Mouse (Mus musculus) limb, embryonic 13.5 days (tissue): Measurements from ENCODE around the gene Mecom. TPM values are rescaled to one million over a fixed set of nuclear protein-coding genes. Genes with fewer than 3 reads are reported as not detected.
"Not testable (repeated sequence)": the region's sequence is repeated elsewhere in the genome, so short reads cannot be mapped to it uniquely, and the experiment has no call there.

Source experiments
- ATAC-seq: fragments of 200-750 bp; cut with Nextera tagmentation; 2 replicates; pipeline ENCODE4 v1.8.0; 2017; ENCODE audit warnings: low read depth, moderate number of reproducible peaks, moderate TSS enrichment; ENCODE audit not compliant: low FRiP score
- H3K27ac ChIP-seq: fragments of 300-500 bp; sonication (generic); 2 replicates; pipeline ENCODE4 v1.5.1; 2015; ENCODE audit warnings: inconsistent platforms, mild to moderate bottlenecking, moderate library complexity
- H3K27me3 ChIP-seq: fragments of 300-500 bp; sonication (generic); 2 replicates; pipeline ENCODE4 v1.6.1; 2015; ENCODE audit warnings: mild to moderate bottlenecking, inconsistent platforms
- H3K36me3 ChIP-seq: fragments of 300-500 bp; sonication (generic); 2 replicates; pipeline ENCODE4 v1.6.1; 2015; ENCODE audit warnings: inconsistent platforms, mild to moderate bottlenecking, moderate library complexity
- H3K4me1 ChIP-seq: fragments of 300-500 bp; sonication (generic); 2 replicates; pipeline ENCODE4 v1.6.1; 2015; ENCODE audit warnings: inconsistent platforms
- H3K4me2 ChIP-seq: fragments of 300-500 bp; sonication (generic); replicated peaks from 2 replicates; pipeline ENCODE4 v1.6.1; 2015; ENCODE audit warnings: inconsistent platforms, mild to moderate bottlenecking, moderate library complexity
- H3K4me3 ChIP-seq: fragments of 300-500 bp; sonication (generic); 2 replicates; pipeline ENCODE4 v1.5.1; 2015; ENCODE audit warnings: moderate library complexity, mild to moderate bottlenecking, inconsistent platforms
- H3K9ac ChIP-seq: fragments of 300-500 bp; sonication (generic); 2 replicates; pipeline ENCODE4 v1.6.1; 2015; ENCODE audit warnings: mild to moderate bottlenecking, inconsistent platforms
- H3K9me3 ChIP-seq: fragments of 300-500 bp; sonication (generic); 2 replicates; pipeline ENCODE4 v1.6.1; 2016; ENCODE audit warnings: inconsistent platforms
- WGBS: fragments of 180-500 bp; shearing (Covaris S2); methylation state at CpG from one replicate; pipeline ENCODE4 v1.1.7; 2015; 5-methylcytosine and 5-hydroxymethylcytosine counted together
- polyA plus RNA-seq: library from polyadenylated mRNA; unstranded; fragments of >200 nt; fragmentation: Nextera tagmentation; extraction: Ambion mirVana; gene quantifications from 2 replicates; pipeline ENCODE4 v1.2.1, GENCODE M21; 2015

The Mecom gene
- 87.4 and 90.7 TPM in 2 replicates for polyA plus RNA-seq

DNA sequence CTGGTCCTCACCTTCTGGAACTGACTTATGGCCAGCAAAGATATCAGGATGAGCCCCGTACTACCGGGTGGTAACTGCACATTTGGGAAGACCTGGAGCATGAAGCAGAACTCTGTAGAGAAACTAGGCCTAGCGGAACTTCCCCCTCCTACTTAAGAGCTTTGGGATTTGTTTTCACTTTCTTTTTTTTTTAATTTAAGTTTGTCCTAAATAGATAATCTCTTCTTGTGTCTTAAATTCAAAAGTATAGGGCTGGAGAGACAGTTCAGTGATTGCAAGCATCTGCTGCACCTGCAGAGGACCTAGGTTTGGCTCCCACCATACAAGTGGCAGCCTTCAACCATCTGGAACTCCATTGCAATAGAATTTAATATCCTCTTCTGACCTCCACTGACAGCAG lies at the start of gene Mecom:
Gene Mecom, minus strand, starts transcription at position 101 of the 400 bp plus-strand sequence.
- H3K4me2 ChIP-seq, result peak within 1 kb of the TSS; percentile 43
- peaks cover 31% of the 10 kb centered on the region for H3K4me1 ChIP-seq
- H3K27ac ChIP-seq, result no peak within 1 kb of the TSS
- no peak for ATAC-seq
- no peaks in the 10 kb centered on the region for H3K27me3 ChIP-seq
- no peaks in the 10 kb centered on the region for H3K36me3 ChIP-seq
- H3K9ac ChIP-seq, result no peak within 1 kb of the TSS
- H3K4me3 ChIP-seq, result no peak within 1 kb of the TSS
- WGBS, result 80% methylated on average over 3 of the region's 3 CpGs
- H3K9me3 ChIP-seq, result no peaks in the 10 kb centered on the region

DNA sequence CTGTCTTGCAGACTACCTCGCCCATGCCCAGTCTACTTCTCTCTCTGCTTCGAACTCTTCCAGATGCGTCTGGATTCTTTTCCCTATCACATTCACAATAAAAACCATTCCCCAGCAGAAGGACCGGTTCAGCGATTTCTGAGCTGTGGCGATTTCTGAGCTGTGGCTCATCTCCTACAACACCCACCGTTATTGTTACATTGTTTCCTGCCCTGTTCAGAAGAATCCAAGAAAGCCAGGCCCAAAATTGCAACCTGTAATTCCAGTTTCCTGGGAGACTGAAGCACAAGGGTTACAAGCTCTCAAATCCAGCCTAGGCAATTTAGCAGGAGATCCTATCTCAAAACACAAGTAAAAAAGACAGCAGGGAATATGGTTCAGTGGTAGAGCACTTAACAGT lies 49.5 kb upstream of the Mecom start:
- Histone ChIP-seq H3K27ac (no peak overlapping the region), H3K9ac (no peak overlapping the region), H3K36me3 (no peaks in the 10 kb centered on the region), H3K9me3 (no peaks in the 10 kb centered on the region), H3K4me3 (no peak overlapping the region), H3K4me2 (no peak overlapping the region), H3K4me1 (peaks cover 21% of the 10 kb centered on the region), H3K27me3 (peaks cover 14% of the 10 kb centered on the region)
- ATAC-seq, result no peak
- WGBS, result 85% methylated on average over 7 of the region's 7 CpGs

DNA sequence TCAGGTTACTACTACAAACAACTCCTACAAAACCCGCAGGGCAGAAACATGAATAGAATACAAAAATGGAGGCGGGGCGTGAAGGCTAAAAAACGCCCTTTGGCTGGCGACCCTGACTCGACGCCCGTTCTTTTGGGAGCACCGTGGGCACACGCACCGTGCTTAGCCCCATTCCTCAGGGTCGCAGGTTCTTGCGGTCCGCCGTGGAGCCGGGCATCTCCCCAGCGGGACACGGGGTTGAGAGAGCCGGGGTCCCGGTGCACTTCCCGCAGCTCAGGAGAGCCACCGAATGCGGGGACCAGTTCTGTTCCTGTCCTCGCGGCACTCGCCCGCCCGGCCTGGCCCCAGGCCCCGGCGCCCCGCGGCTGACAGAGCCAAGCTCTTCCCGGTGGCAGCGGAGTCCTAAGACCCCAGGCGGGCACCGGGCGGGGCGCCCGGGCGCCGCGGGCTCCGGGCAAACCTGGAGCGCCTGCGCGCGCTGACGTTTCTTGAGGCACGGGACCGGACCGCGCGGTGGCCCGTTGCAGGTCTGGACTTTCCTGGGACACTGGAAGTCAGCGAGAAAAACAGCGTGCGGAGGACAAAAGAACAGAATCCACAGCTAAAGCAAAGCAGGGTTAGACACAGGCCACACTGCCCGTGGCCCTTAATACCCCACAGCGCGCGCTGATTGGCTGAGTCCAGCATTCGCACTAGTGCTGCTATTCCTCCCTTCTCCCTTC lies 47.5 kb upstream of the Mecom start:
- ATAC-seq, result peak; percentile 51; the same call in 1 of the 2 replicates
- H3K27ac ChIP-seq, result peak overlapping the region; percentile 65

DNA sequence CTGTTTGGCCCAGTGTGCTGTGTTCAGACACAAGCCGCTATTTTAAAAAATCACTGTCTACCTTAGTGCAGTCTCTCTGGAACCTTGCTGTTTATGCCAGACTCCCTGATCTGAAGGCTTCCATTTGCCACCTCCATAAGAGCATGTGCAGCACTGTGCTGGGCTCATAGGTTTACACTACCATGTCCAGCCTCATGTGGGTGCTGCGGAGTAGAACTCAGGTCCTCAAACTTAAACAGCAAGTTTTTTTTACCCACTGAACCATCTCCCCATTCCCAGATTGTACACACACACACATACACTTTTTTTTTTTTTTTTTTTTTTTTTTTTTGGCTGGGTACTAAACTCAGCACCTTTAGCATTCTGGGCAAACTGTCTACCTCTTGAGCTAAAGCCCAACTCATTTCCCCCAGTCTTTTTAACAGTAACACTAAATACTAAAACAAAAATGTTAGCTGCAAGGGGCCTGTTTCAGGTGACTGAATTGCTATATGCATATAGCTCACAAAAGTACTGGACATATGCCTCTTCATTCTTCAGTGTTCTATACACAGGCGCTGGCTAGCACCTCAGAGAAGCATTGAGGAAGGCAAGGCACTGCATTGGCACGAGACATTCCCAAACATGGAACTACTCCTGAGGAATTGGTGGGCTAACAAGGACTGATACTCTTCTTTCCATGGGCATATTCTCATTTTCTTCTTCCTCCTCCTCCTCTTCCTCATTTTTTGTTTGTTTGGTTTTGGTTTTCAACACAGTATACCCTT lies 46.1 kb upstream of the Mecom start:
- 69% methylated on average over 4 of the region's 4 CpGs for WGBS
- Histone ChIP-seq H3K9ac (no peak overlapping the region), H3K27me3 (peaks cover 14% of the 10 kb centered on the region), H3K36me3 (no peaks in the 10 kb centered on the region), H3K4me3 (no peak overlapping the region), H3K4me2 (no peak overlapping the region), H3K4me1 (peaks cover 10% of the 10 kb centered on the region), H3K27ac (no peak overlapping the region), H3K9me3 (no peaks in the 10 kb centered on the region)
- no peak; the same call in 1 of the 2 replicates for ATAC-seq

More for the DNA sequence above, 47.5 kb upstream of the Mecom start:
- H3K9ac ChIP-seq, result peak overlapping the region; percentile 91
- H3K4me1 ChIP-seq, result peaks cover 21% of the 10 kb centered on the region
- no peaks in the 10 kb centered on the region for H3K9me3 ChIP-seq
- peaks cover 14% of the 10 kb centered on the region for H3K27me3 ChIP-seq
- H3K4me3 ChIP-seq, result peak overlapping the region; percentile 81
- WGBS, result under 1% methylated on average over 62 of the region's 62 CpGs
- peak overlapping the region; percentile 76 for H3K4me2 ChIP-seq
- no peaks in the 10 kb centered on the region for H3K36me3 ChIP-seq

DNA sequence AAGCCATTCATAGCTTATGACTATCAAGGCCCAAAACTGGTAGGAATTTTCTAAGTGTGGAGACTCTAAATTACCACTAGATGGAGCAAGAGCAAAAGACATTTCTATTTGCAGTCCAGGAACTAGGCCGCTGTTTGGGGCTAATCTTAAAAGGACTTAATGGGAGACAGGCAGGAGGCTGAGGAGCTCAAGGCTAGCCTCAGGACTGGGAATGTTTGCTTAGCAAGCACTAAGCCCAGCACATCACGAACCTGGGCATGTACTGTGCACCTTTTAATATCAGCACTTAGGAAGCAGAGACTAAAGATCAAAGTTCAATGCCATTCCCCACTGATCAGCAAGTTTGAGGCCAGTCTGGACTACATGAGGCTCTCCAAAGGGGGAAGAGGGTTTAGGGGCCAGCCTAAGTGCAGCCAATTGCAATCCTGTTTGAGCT lies 44.6 kb upstream of the Mecom start:
- no peaks in the 10 kb centered on the region for H3K9me3 ChIP-seq
- no peak overlapping the region for H3K4me3 ChIP-seq
- WGBS, result 1% methylated on average over 2 of the region's 2 CpGs
- no peak overlapping the region for H3K4me2 ChIP-seq
- H3K9ac ChIP-seq, result no peak overlapping the region
- 0 out of 2 replicates have a peak, but pooled peaks cover 2% of the 10 kb centered on the region for H3K27me3 ChIP-seq
- H3K4me1 ChIP-seq, result peaks cover 10% of the 10 kb centered on the region
- H3K36me3 ChIP-seq, result no peaks in the 10 kb centered on the region
- H3K27ac ChIP-seq, result no peak overlapping the region
- peak; percentile 64 for ATAC-seq

DNA sequence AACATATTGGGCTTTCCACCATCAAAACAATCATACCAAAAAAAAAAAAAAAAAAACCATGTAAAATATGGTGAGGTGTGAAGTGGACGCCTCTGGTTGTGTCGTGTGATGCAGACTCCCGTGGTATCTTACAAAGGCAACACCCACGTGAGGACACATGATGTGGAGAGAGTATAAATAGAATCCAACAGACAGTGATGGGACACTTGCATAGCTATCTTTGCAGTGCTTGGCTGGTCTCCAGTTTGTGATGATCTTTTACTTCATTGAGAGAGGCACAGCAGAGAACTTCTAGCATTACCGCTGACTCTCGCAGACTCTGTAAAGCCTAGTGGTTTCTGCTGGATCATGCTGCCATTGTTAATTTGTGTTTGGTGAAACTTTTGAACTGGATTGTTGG lies 41.1 kb upstream of the Mecom start:
- Histone ChIP-seq H3K4me3 (no peak overlapping the region), H3K27me3 (no peaks in the 10 kb centered on the region), H3K36me3 (no peaks in the 10 kb centered on the region), H3K9me3 (no peaks in the 10 kb centered on the region), H3K4me2 (no peak overlapping the region), H3K9ac (no peak overlapping the region), H3K27ac (no peak overlapping the region), H3K4me1 (peaks cover 4% of the 10 kb centered on the region; the same call in 1 of the 2 replicates)
- ATAC-seq, result no peak
- WGBS, result 88% methylated on average over 6 of the region's 6 CpGs

DNA sequence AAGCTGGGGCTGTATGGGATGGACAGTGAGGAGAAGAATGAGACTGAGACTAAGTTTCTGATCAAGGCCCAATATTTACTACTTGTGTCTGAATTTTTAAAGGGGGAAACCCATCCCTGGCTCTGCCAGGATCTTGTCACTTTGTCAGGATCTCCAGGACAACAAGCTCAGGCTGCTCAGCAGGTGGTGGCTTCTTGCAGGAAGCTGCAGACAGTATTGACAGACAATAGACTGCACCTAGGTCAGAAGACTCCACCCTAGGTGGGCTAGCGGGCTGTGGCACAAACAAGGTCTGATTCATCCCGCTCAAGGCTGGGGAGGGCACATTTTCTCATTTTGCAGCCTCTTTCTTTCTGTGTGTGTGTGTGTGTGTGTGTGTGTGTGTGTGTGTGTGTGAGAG lies 25.7 kb upstream of the Mecom start:
- no peaks in the 10 kb centered on the region for H3K36me3 ChIP-seq
- H3K27ac ChIP-seq, result no peak overlapping the region
- H3K4me2 ChIP-seq, result no peak overlapping the region
- no peak for ATAC-seq
- H3K9me3 ChIP-seq, result no peaks in the 10 kb centered on the region
- WGBS, result 20% methylated on average over 2 of the region's 2 CpGs
- H3K4me3 ChIP-seq, result no peak overlapping the region
- H3K27me3 ChIP-seq, result no peaks in the 10 kb centered on the region
- no peak overlapping the region for H3K9ac ChIP-seq
- no peaks in the 10 kb centered on the region for H3K4me1 ChIP-seq

DNA sequence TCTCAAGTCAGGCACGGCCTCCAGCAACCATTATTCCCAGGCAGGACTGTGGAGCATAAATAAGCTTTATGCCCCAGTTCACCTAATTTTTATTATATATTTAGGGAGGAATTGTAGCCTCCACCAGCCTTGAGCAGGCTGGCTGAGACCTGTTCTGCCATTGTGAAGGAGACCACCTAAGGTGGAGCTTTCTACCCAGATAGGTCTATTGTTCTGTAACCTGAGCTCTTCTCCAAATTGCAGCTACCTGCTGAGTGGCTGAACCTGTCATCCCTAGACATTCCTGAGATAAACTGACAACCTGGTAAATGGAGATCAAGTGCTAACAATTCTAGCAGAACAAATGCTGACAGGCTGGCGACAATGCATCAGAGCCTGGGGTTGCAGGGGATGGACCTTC lies 18.5 kb upstream of the Mecom start:
- H3K36me3 ChIP-seq, H3K4me1 ChIP-seq, H3K9ac ChIP-seq, H3K27me3 ChIP-seq, H3K9me3 ChIP-seq, H3K4me3 ChIP-seq, ATAC-seq, H3K4me2 ChIP-seq, H3K27ac ChIP-seq: not testable (repeated sequence)
- 57% methylated on average over 1 of the region's 2 CpGs for WGBS

DNA sequence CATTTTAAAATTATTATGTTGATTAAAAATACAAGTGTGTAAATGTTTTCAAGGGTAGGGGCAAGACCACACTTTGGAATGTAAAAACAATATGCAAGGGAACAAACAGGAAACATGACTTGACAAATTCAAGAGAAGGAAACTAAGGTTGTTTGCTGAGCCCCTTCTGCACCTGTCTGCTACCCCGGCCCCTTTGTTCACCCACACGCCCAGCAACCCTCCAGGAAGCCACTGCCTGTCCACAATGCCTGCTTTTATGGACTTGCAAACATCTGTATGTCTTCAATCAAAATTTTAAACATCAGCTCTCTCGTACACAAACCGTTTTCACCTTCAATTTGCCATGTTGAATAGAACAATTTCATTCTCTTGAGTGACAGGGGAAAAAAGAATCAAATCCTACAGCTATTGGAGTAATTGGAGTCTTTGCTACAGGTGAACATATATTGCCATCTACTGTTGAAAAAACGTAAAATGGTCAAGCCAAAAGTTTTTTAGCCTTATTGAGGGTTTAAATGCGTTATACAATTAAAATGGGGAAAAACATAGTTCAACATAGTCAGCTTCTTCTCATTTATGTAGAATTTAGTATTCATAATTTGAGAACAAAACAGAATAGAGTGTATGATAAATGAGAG lies 13.0 kb upstream of the Mecom start:
- Histone ChIP-seq H3K27ac (no peak overlapping the region), H3K4me3 (no peak overlapping the region), H3K36me3 (no peaks in the 10 kb centered on the region), H3K9ac (no peak overlapping the region), H3K27me3 (no peaks in the 10 kb centered on the region), H3K4me1 (no peaks in the 10 kb centered on the region), H3K4me2 (no peak overlapping the region), H3K9me3 (no peaks in the 10 kb centered on the region)
- no peak for ATAC-seq
- 32% methylated on average over 6 of the region's 6 CpGs for WGBS

DNA sequence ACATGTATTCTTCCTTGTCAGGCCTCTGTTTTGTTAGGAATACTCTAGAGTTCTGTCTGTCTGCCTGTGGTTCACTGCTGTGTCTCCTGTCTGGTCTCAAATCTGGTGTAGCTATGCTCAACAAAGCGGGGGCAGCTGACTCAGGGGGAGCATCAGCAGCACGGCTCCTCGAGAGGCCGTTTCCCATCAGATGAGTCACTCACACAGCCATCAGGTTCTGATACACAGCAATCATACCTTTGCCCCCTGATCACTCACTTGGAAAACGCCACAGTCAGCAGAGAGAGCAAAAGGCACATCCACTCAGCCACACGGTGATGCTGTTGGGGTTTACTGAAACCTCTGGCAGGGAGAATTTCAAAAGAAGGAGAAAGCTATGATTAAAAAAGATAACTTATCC lies 5.9 kb upstream of the Mecom start:
- ATAC-seq, result no peak
- no peak overlapping the region for H3K9ac ChIP-seq
- H3K4me3 ChIP-seq, result no peak overlapping the region
- no peak overlapping the region for H3K4me2 ChIP-seq
- H3K27ac ChIP-seq, result no peak overlapping the region
- no peaks in the 10 kb centered on the region for H3K36me3 ChIP-seq
- H3K9me3 ChIP-seq, result no peaks in the 10 kb centered on the region
- H3K4me1 ChIP-seq, result peaks cover 11% of the 10 kb centered on the region
- 79% methylated on average over 6 of the region's 6 CpGs for WGBS
- H3K27me3 ChIP-seq, result no peaks in the 10 kb centered on the region

DNA sequence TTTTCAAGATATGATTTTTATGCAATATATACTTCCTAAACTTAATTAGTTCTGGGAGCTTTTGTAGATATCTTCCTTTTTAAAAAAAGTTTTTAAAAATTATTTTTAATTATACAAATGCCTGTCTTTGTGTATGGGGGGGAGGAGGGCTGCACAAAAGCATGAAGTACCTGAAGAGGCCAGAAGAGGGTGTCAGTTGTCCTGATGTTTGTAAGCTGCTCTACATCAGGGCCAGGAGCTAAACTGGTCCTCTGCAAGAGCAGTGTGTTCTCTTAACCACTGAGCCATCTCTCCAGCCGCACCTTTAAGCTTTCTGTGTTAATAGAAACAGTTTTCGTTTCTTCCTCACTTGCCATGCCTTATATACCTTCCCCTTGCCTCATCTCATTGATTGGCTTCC lies 2.4 kb upstream of the Mecom start:
- Histone ChIP-seq H3K4me1 (peaks cover 31% of the 10 kb centered on the region), H3K27ac (no peak overlapping the region), H3K4me2 (no peak overlapping the region), H3K9me3 (no peaks in the 10 kb centered on the region), H3K27me3 (no peaks in the 10 kb centered on the region), H3K36me3 (no peaks in the 10 kb centered on the region), H3K9ac (no peak overlapping the region), H3K4me3 (no peak overlapping the region)
- WGBS, result 68% methylated on average over 2 of the region's 2 CpGs
- ATAC-seq, result no peak

DNA sequence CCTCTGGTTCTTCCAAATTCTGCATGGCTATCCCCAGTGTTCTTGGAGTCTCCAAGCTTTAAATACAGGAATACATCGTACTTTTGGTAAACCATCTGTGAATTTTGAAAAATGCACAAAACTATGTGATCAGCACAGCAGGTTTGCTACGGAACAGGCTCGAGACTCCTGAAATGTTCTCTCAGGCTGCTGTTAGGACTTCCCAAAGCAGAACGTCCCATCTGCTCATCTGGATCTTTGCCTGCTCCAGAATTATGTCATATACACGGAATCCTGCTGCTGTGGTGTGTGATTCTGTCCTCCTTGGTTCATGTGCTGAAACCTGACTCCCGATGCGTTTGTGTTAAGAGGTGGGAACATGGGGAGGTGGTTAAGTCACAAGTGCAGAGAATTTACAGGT lies 1.1 kb upstream of the Mecom start:
- Histone ChIP-seq H3K9me3 (no peaks in the 10 kb centered on the region), H3K4me3 (no peak overlapping the region), H3K4me2 (no peak overlapping the region), H3K27me3 (no peaks in the 10 kb centered on the region), H3K36me3 (no peaks in the 10 kb centered on the region), H3K4me1 (peaks cover 31% of the 10 kb centered on the region), H3K9ac (no peak overlapping the region), H3K27ac (no peak overlapping the region)
- no peak for ATAC-seq
- 45% methylated on average over 7 of the region's 7 CpGs for WGBS
